Mouse (Mus musculus) heart, adult 11 months (tissue): ENCODE results near the gene Nrtn.
A peak's percentile ranks its signal among the peaks of the same experiment; 100 is the strongest.

ENCODE experiments used
- DNase-seq: peaks from one replicate; pipeline ENCODE4 v3.0.0; 2022

Nrtn gene

GRCm38 (mm10) chr17:56761991-56762410, 4.7 kb upstream of the Nrtn start:
- DNase-seq, result peak; percentile 99

- DNase-seq, result peak; percentile 85
Measured at GRCm38 (mm10) chr17:56761077-56761476, 3.7 kb upstream of the Nrtn start.

GRCm38 (mm10) chr17:56759261-56759660, 1.9 kb upstream of the Nrtn start:
- DNase-seq, result peak; percentile 91

GRCm38 (mm10) chr17:56758132-56758531, 802 bp upstream of the Nrtn start:
- DNase-seq, result peak; percentile 96

- peak; percentile 94 for DNase-seq
Measured at GRCm38 (mm10) chr17:56756703-56757399, 479 bp downstream of the Nrtn start.

GRCm38 (mm10) chr17:56754271-56755185, 2.8 kb downstream of the Nrtn start:
- DNase-seq, result no peak

- DNase-seq, result no peak
Measured at GRCm38 (mm10) chr17:56753452-56753851, 3.9 kb downstream of the Nrtn start.

- no peak for DNase-seq
Measured at GRCm38 (mm10) chr17:56751404-56752072, 5.8 kb downstream of the Nrtn start.

- DNase-seq, result no peak
Measured at GRCm38 (mm10) chr17:56744173-56744572, 13.2 kb downstream of the Nrtn start.

GRCm38 (mm10) chr17:56740788-56741160, 16.6 kb downstream of the Nrtn start:
- no peak for DNase-seq

- no peak for DNase-seq
Measured at GRCm38 (mm10) chr17:56740118-56740787, 17.1 kb downstream of the Nrtn start.

GRCm38 (mm10) chr17:56738221-56738620, 19.1 kb downstream of the Nrtn start:
- no peak for DNase-seq

GRCm38 (mm10) chr17:56736534-56736933, 20.8 kb downstream of the Nrtn start:
- DNase-seq, result no peak

GRCm38 (mm10) chr17:56729656-56730055, 27.7 kb downstream of the Nrtn start:
- no peak for DNase-seq

GRCm38 (mm10) chr17:56729151-56729550, 28.2 kb downstream of the Nrtn start:
- peak; percentile 88 for DNase-seq

- DNase-seq, result peak; percentile 92
Measured at GRCm38 (mm10) chr17:56728117-56728516, 29.2 kb downstream of the Nrtn start.

- DNase-seq, result peak; percentile 86
Measured at GRCm38 (mm10) chr17:56727659-56728058, 29.7 kb downstream of the Nrtn start.

GRCm38 (mm10) chr17:56727029-56727649, 30.2 kb downstream of the Nrtn start:
- DNase-seq, result peak; percentile 90

- DNase-seq, result peak; percentile 88
Measured at GRCm38 (mm10) chr17:56723419-56724161, 33.7 kb downstream of the Nrtn start.

GRCm38 (mm10) chr17:56722441-56722840, 34.9 kb downstream of the Nrtn start:
- DNase-seq, result no peak

- peak; percentile 99 for DNase-seq
Measured at GRCm38 (mm10) chr17:56717363-56718058, 39.8 kb downstream of the Nrtn start, which contains the start of the genes Ndufa11 and Vmac. TSS of gene Ndufa11 (plus strand) at chr17:56717767. TSS of gene Vmac (minus strand) at chr17:56718022.
